Mouse (Mus musculus) liver, adult 2 months (tissue): ENCODE measurements at regions not wholly inside any gene's neighbourhood (a gene's known extent, or its start where the extent isn't known, plus 50 kb on each side); places are given as distances from the start of the nearest gene placed in this dataset.

ENCODE experiments used
- CTCF ChIP-seq: fragments of 200-500 bp; IDR thresholded peaks from 2 replicates; pipeline ENCODE4 v1.5.1; 2011; ENCODE audit warnings: low read depth, low read length, control low read depth
- POLR2A ChIP-seq: fragments of 200-500 bp; IDR thresholded peaks from 2 replicates; pipeline ENCODE4 v1.6.1; 2011; ENCODE audit warnings: low read length, control low read depth; ENCODE audit not compliant: insufficient read depth; ENCODE audit errors: extremely low read depth

GRCm38 (mm10) chr2:171364621-171365020 lies 633.0 kb downstream of the Dok5 start:
- TF ChIP-seq CTCF, result no peak
- no peak for TF ChIP-seq POLR2A
